Mouse (Mus musculus) testis, adult 2 months (tissue): ENCODE data around the gene Pdcd5.

Source experiments
- CTCF ChIP-seq: fragments of 200-500 bp; IDR thresholded peaks from 2 replicates; pipeline ENCODE4 v1.5.1; 2012; ENCODE audit warnings: low read depth, mild to moderate bottlenecking, inconsistent platforms, low read length, moderate library complexity; ENCODE audit not compliant: control insufficient read depth, insufficient read depth, insufficient replicate concordance
- POLR2A ChIP-seq: fragments of 200-500 bp; IDR thresholded peaks from 2 replicates; pipeline ENCODE4 v1.6.1; 2012; ENCODE audit warnings: low read depth, mild to moderate bottlenecking, inconsistent platforms, low read length, moderate library complexity; ENCODE audit not compliant: control insufficient read depth

GRCm38 (mm10) chr7:35628496-35628895 lies 18.8 kb downstream of the Pdcd5 start:
- TF ChIP-seq CTCF = peak; percentile 90
- TF ChIP-seq POLR2A = no peak
